Mouse (Mus musculus): ENCODE results near the gene Bcar3.

- TF ChIP-seq CTCF (IDR thresholded peaks at IDR 0.05; ENCODE audit: low read depth, low read length) (no peak), POLR2A (IDR thresholded peaks at IDR 0.05; ENCODE audit: borderline replicate concordance, low read depth, low read length) (no peak)
Measured at GRCm38 (mm10) chr3:122411590-122411989, 117.7 kb downstream of the Bcar3 start.

Data from bone marrow macrophage, adult 2 months (primary cell).